Comparison of ENCODE assay signal across 10 mouse cellular contexts in the genomic region with DNA sequence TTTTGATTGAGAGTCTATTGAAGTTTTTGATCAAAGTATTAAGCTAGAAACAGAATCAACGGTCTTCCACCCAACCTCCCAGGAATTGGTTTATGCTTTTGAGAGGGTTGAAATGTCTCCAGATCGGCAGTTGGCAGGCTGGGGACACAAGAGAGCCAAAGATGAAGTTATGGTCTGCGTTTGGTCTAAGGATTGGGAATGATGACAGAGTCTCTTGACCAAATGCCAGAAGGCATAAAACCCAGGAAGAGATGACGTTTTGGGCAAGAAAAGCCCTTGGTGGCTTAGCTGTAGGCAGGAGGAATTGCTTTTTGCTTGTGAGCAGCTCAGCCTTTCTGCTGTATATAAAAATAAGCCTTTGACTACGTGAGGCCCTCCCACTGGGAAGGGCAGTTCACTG.
DNase-seq lines count a peak whose midpoint lies in the region; ATAC-seq lines count a peak whose summit lies in the region.
"Had no signal": no experiment of that assay in that cellular context is flagged by ENCODE, and none has a peak within 500 bp of the region (broad histone marks: within the 10 kb centered on the region; RNA-seq: fewer than 3 reads in every experiment).

No protein-coding gene starts in this region.

- H3K9me3 ChIP-seq in lung, embryonic 16.5 days (ENCODE audit: control insufficient read depth, low read length) = no peaks in the 10 kb centered on the region
- H3K9me3 ChIP-seq: midbrain, embryonic 12.5 days had no signal

- peaks cover 19% of the 10 kb centered on the region for H3K4me1 ChIP-seq in lung, embryonic 16.5 days (replicated peaks; ENCODE audit: control insufficient read depth, insufficient read depth, low read length)
- H3K4me1 ChIP-seq: midbrain, embryonic 12.5 days had no signal

- peak; percentile 47 for DNase-seq in adrenal gland, adult 2 months
- no peak for DNase-seq in adrenal gland, adult 18-20 months (ENCODE audit: low spot score in 2 of 2)
- peak; percentile 41 for DNase-seq in kidney, postnatal 10 days
- no peak for DNase-seq in kidney, adult 9 months
- DNase-seq in gastrocnemius, postnatal 25 days = peak; percentile 72
- no peak for DNase-seq in ovary, postnatal 36 days (ENCODE audit: low spot score)
- no peak for DNase-seq in spleen, postnatal 14 days (ENCODE audit: low spot score in 2 of 2)
- DNase-seq: thymus, adult 2 months had no signal

- ATAC-seq in lung, embryonic 16.5 days (ENCODE audit: low read depth) = peak; percentile 45

- 48% methylated on average over 5 of the region's 5 CpGs for WGBS in lung, embryonic 16.5 days

- H3K36me3 ChIP-seq in lung, embryonic 16.5 days (ENCODE audit: control insufficient read depth, insufficient read depth, low read length) = no peaks in the 10 kb centered on the region

- no peak overlapping the region for H3K9ac ChIP-seq in lung, embryonic 16.5 days (ENCODE audit: low read length)
- H3K9ac ChIP-seq: midbrain, embryonic 12.5 days had no signal

- no peak overlapping the region for H3K4me3 ChIP-seq in lung, embryonic 16.5 days (ENCODE audit: low read length)
- H3K4me3 ChIP-seq: midbrain, embryonic 12.5 days had no signal

- peak overlapping the region; percentile 39 for H3K27ac ChIP-seq in lung, embryonic 16.5 days (ENCODE audit: low read length)
- H3K27ac ChIP-seq: midbrain, embryonic 12.5 days had no signal

- H3K27me3 ChIP-seq in lung, embryonic 16.5 days (ENCODE audit: control insufficient read depth, insufficient read depth, low read depth, low read length) = no peaks in the 10 kb centered on the region
- H3K27me3 ChIP-seq: midbrain, embryonic 12.5 days had no signal

- H3K4me2 ChIP-seq in lung, embryonic 16.5 days (ENCODE audit: low read depth, low read length) = no peak overlapping the region
- H3K4me2 ChIP-seq: midbrain, embryonic 12.5 days had no signal

Comparison
In these comparisons a context has a peak if more than half of its experiments do, and no peak if none do; other contexts are left out.
1. DNase-seq: peak in adrenal gland, adult 2 months (single experiment), kidney, postnatal 10 days (single experiment) and gastrocnemius, postnatal 25 days (single experiment); none in adrenal gland, adult 18-20 months (0 of 2), kidney, adult 9 months (single experiment), ovary, postnatal 36 days (single experiment) and spleen, postnatal 14 days (0 of 2).